Mouse (Mus musculus) heart, embryonic 12.5 days (tissue): ENCODE measurements around the gene Cox7a2. TPM values are rescaled to one million over a fixed set of nuclear protein-coding genes. Genes with fewer than 3 reads are reported as not detected.

Source experiments
- ATAC-seq: fragments of 200-750 bp; cut with Nextera tagmentation; 2 replicates; pipeline ENCODE4 v1.8.0; 2017; ENCODE audit warnings: moderate TSS enrichment, moderate library complexity; ENCODE audit not compliant: insufficient number of reproducible peaks, low FRiP score
- H3K27ac ChIP-seq: fragments of 300-500 bp; sonication (generic); 2 replicates; pipeline ENCODE4 v1.5.1; 2016; ENCODE audit warnings: mild to moderate bottlenecking, moderate library complexity; ENCODE audit not compliant: poor library complexity, severe bottlenecking
- H3K27me3 ChIP-seq: fragments of 300-500 bp; sonication (generic); replicated peaks from 2 replicates; pipeline ENCODE4 v1.6.1; 2016; ENCODE audit warnings: mild to moderate bottlenecking, moderate library complexity
- H3K36me3 ChIP-seq: fragments of 300-500 bp; sonication (generic); 2 replicates; pipeline ENCODE4 v1.6.1; 2016; ENCODE audit warnings: mild to moderate bottlenecking, moderate library complexity
- H3K4me1 ChIP-seq: fragments of 300-500 bp; sonication (generic); replicated peaks from 2 replicates; pipeline ENCODE4 v1.6.1; 2016; ENCODE audit warnings: mild to moderate bottlenecking
- H3K4me2 ChIP-seq: fragments of 300-500 bp; sonication (generic); 2 replicates; pipeline ENCODE4 v1.6.1; 2016; ENCODE audit warnings: mild to moderate bottlenecking, moderate library complexity
- H3K4me3 ChIP-seq: fragments of 300-500 bp; sonication (generic); 2 replicates; pipeline ENCODE4 v1.5.1; 2016; ENCODE audit warnings: mild to moderate bottlenecking
- H3K9ac ChIP-seq: fragments of 300-500 bp; sonication (generic); 2 replicates; pipeline ENCODE4 v1.6.1; 2016; ENCODE audit warnings: mild to moderate bottlenecking, moderate library complexity
- H3K9me3 ChIP-seq: fragments of 300-500 bp; sonication (generic); replicated peaks from 2 replicates; pipeline ENCODE4 v1.6.1; 2016; ENCODE audit warnings: mild to moderate bottlenecking, moderate library complexity
- WGBS: fragments of 180-500 bp; shearing (Covaris S2); methylation state at CpG from one replicate; pipeline ENCODE4 v1.1.7; 2016; 5-methylcytosine and 5-hydroxymethylcytosine counted together
- polyA plus RNA-seq: library from polyadenylated mRNA; unstranded; fragments of >200 nt; fragmentation: Nextera tagmentation; extraction: Ambion mirVana; gene quantifications from 2 replicates; pipeline ENCODE4 v1.2.1, GENCODE M21; 2016

The Cox7a2 gene
- polyA plus RNA-seq = 1,256 and 1,264 TPM in 2 replicates

DNA sequence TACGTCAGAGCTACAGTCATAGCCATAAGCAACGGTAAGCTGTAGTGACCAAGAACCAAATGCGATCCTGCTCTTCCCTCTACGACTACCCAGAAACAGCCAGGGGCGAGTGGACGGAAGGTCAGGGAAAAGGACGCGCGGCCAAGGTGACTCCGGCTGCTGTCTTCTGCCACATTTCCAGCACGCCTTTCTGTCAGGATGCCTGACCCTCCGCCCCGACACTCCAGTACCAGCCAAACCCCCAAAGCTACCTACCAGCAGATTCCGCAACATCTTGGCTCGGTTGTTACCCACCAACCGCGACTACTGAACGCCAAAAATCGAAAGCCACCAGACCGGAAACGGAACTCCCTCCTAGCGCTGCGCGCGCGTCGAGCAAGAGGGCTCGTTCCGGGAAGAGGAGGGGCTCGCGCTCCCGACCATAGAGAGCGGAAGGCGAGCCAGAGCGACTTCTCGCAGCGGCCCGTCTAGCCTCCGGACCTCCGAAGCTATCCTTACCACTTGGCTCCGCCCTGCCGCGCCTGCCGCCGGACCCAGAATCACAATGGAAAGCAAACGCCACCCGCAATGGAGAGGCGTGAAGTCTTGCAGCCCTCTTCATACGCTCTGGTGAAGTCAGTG lies at the start of gene Cox7a2:
Gene Cox7a2 (minus strand): TSS at position 494 of the 621 bp plus-strand sequence.
- ATAC-seq = peak; percentile 99
- WGBS = under 1% methylated on average over 49 of the region's 49 CpGs

DNA sequence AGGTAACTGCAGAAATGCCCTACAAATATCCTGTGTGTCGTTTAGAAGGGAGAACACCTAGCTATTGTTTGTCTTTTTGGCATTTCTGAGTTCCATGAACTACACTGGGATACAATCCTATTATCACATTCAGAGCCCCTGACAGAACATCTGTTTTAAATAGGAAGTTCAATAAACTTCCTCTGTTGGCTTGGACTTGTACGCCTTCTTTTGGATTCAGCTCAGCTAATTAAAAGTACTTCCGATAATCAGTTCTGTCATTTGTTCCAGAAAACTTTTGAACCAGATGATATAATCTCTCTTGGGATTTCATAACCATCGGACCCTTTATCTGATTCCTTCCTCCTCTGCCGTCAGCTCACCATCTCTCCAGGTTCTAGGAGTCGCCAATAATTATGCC lies 49.7 kb upstream of the Cox7a2 start:
- peaks cover 9% of the 10 kb centered on the region for H3K4me1 ChIP-seq
- no peak overlapping the region for H3K4me3 ChIP-seq
- no peaks in the 10 kb centered on the region for H3K27me3 ChIP-seq
- H3K9ac ChIP-seq = no peak overlapping the region
- H3K36me3 ChIP-seq = peaks cover 9% of the 10 kb centered on the region
- H3K4me2 ChIP-seq = no peak overlapping the region
- 73% methylated on average over 6 of the region's 6 CpGs for WGBS
- no peak for ATAC-seq
- H3K27ac ChIP-seq = no peak overlapping the region
- H3K9me3 ChIP-seq = no peaks in the 10 kb centered on the region

More for the DNA sequence above, at the start of gene Cox7a2:
- Histone ChIP-seq H3K27me3 (no peaks in the 10 kb centered on the region), H3K4me2 (peak within 1 kb of the TSS; percentile 84), H3K9ac (peak within 1 kb of the TSS; percentile 82), H3K4me1 (peaks cover 9% of the 10 kb centered on the region), H3K36me3 (peaks cover 19% of the 10 kb centered on the region), H3K9me3 (no peaks in the 10 kb centered on the region), H3K4me3 (peak within 1 kb of the TSS; percentile 96), H3K27ac (peak within 1 kb of the TSS; percentile 89)

DNA sequence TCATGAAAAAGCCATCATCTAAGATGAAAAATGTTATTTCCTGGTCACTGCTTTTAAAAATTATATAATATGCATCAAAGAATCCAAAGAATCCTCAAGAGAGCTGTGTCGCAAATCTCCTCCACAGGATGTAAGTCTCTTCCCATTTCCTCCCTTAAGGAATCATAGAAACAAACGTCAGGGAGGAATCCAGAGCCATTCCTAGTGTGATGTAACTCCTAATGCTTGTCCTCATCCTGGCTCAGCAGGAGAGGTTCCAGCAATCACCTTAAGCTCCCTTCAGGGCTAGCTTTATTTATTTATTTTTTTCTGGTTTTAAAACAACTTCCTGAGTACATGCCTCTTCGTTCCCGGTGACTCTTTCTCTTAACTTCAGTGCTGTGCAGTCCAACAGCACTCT lies 47.5 kb upstream of the Cox7a2 start:
- Histone ChIP-seq H3K9me3 (no peaks in the 10 kb centered on the region), H3K4me3 (no peak overlapping the region), H3K27me3 (no peaks in the 10 kb centered on the region), H3K9ac (no peak overlapping the region), H3K27ac (no peak overlapping the region), H3K36me3 (no peaks in the 10 kb centered on the region), H3K4me2 (no peak overlapping the region), H3K4me1 (peaks cover 9% of the 10 kb centered on the region)
- ATAC-seq = no peak
- WGBS = 39% methylated on average over 4 of the region's 4 CpGs

DNA sequence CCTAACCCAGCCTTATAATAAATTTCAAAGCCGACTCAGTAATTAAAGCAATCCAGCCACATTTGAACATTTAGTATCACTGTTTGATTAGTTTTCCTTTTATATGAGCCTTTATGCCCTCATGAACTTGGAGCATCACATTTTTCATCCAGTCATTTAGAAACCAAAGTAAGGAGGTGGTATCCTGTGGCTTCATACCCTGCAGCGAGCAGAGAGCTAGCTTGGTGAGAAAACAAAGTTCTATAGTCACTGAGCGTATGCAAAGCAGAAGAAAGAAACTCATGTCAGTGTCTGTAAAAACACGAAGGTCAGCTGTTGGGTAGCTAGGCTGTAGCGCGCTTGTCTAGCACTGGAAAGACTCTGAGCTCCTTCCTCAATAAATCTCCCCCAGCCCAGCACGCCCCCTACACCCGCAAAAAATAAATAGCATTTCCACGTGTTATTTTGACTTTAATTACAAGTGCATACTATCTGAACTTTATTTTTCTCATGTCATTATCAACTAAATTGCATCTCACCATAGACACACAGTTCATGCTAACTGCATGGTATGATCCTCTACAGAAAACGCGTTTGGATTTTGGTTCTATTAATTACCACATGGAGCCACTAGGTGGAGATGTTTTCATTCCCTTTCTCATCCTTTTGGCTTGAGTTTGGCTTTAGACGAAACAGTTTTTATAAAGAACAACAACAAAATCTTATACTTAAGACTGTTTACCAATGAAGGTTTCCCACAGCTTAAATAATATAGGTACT lies 46.8 kb upstream of the Cox7a2 start:
- H3K9ac ChIP-seq = no peak overlapping the region
- WGBS = 45% methylated on average over 12 of the region's 12 CpGs
- H3K4me2 ChIP-seq = no peak overlapping the region
- no peak overlapping the region for H3K27ac ChIP-seq
- no peak for ATAC-seq
- H3K4me1 ChIP-seq = peaks cover 9% of the 10 kb centered on the region
- H3K4me3 ChIP-seq = no peak overlapping the region
- no peaks in the 10 kb centered on the region for H3K27me3 ChIP-seq
- no peaks in the 10 kb centered on the region for H3K36me3 ChIP-seq
- no peaks in the 10 kb centered on the region for H3K9me3 ChIP-seq

DNA sequence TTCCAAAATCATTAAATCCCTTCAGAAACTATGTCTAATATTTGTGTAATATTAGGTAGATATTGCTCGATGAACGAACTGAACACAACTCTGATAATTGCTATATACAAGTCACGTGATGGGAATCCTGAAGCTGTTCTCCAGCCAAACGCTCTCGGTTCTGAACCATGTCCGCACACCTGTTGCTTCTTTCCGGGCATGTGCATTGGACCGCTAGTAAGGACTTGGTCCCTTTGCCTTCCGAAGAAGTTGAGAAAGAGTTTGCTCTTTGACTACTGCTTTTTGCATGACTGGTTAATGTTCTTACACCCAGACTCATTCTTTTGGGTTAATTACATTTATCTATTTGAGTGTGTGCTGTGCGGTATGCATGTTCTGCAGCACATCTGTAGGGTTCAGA lies 45.7 kb upstream of the Cox7a2 start:
- peaks cover 9% of the 10 kb centered on the region for H3K4me1 ChIP-seq
- no peak overlapping the region for H3K4me3 ChIP-seq
- no peaks in the 10 kb centered on the region for H3K9me3 ChIP-seq
- no peak overlapping the region for H3K27ac ChIP-seq
- no peak overlapping the region for H3K4me2 ChIP-seq
- ATAC-seq = no peak
- no peaks in the 10 kb centered on the region for H3K36me3 ChIP-seq
- no peak overlapping the region for H3K9ac ChIP-seq
- no peaks in the 10 kb centered on the region for H3K27me3 ChIP-seq
- WGBS = 87% methylated on average over 10 of the region's 10 CpGs

DNA sequence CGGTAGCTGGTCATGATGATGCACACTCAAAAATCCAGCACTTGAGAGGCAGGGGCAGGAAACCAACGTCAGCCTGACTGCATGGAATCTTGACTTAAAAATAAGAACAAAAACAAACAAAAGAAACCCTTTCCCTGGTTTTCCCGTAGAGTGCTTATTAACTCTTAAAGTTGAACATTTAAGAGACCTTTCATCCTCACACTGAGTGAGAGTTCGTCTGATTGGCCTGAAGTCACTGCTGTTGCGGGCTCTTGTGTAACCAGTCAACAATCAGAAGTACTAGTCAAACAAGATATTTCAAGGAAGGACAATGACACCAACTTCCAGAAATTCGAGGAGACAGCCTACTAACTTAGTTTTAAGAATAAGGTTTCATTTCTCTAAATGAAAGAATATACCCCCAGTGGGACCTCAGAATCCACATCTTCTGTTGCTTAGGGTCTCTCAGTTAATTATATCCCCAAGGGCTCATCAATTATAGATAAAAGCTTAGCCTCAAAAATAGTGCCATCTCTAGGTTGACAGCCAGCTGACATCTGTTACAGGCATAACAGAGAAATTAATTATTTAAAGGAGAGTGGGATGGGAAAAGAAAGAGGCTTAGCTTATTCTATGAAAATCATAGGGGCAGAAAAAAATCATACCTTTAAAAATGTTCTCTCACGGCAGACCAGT lies 36.9 kb upstream of the Cox7a2 start:
- no peaks in the 10 kb centered on the region for H3K9me3 ChIP-seq
- H3K9ac ChIP-seq = no peak overlapping the region
- WGBS = 66% methylated on average over 7 of the region's 7 CpGs
- no peak overlapping the region for H3K4me2 ChIP-seq
- no peaks in the 10 kb centered on the region for H3K36me3 ChIP-seq
- ATAC-seq = no peak
- H3K4me1 ChIP-seq = 0 out of 2 replicates have a peak, but pooled peaks cover 2% of the 10 kb centered on the region
- H3K4me3 ChIP-seq = no peak overlapping the region
- no peak overlapping the region for H3K27ac ChIP-seq
- no peaks in the 10 kb centered on the region for H3K27me3 ChIP-seq

DNA sequence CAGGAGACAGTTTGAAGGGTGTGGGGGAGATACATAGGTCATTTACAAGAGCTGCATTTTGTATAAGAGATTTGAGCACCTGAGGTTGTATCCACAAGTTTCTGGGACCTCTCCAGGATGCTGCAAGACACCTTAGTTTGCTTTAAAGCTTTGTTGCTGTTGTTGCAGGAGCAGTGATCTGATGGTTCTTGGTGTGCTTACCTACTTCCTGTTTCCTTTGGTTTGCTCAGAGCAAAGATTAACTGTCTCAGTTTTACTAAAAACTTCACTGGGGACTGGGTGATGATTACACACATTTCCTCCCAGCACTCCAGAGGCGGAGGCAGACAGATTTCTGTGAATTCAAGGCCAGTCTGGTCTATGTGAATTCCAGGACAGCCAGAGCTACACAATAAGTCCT lies 35.4 kb upstream of the Cox7a2 start:
- Histone ChIP-seq H3K9me3 (no peaks in the 10 kb centered on the region), H3K27me3 (no peaks in the 10 kb centered on the region), H3K4me3 (no peak overlapping the region), H3K4me1 (0 out of 2 replicates have a peak, but pooled peaks cover 5% of the 10 kb centered on the region), H3K36me3 (no peaks in the 10 kb centered on the region), H3K4me2 (no peak overlapping the region), H3K9ac (no peak overlapping the region), H3K27ac (no peak overlapping the region)
- WGBS = 57% methylated on average over 1 of the region's 1 CpGs
- no peak for ATAC-seq

DNA sequence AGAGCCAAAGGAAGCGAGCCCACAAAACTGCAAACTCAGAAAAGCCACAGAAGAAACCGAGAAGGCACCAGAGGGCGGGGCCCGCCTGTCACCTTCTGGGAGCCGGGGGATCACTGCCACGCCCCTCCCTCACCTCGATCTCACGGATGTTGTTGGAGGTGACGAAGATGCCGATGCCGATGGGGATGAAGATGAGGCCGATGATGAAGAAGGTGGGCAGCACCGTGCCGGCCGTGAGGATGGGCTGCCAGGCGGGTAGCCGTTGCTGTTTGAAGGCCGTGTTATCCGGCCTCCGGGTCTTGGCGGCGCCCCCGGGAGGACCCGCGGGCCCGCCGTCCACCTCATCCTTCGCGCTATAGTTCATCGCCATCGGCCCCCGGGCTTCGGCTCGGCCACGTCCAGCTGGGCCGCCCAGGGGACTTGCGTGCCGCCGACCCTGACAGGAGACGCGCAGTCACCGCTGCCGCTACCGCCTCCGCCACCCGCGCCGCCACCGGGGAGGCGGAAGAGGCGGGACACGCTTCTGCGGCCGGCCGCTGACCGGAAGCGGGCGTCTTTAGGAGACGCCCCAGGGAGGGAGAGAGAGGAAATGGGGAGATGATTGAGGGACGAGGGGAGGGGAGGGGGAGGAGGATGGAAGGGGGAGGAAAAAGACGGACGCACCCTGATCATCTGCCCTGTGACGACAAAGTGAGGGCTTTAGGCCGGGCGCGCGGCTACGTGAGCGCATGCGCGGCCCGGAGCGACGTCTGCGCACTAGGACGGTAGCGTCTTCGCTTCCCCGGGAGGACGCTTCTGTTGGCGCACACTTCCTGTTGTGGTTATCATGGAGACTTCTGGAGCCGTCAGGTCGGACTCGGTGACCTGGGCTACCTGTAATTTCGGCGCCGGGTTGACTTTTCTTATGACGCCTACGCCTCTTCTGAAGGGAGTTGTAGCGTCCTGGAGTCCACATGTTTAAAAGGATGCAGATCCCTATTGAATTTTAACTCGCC lies 33.5 kb upstream of the Cox7a2 start, which contains the start of gene Tmem30a:
Gene Tmem30a (minus strand): TSS at position 667 of the 995 bp plus-strand sequence.
- peak within 1 kb of the TSS; percentile 94 for H3K9ac ChIP-seq
- H3K4me1 ChIP-seq = 0 out of 2 replicates have a peak, but pooled peaks cover 9% of the 10 kb centered on the region

DNA sequence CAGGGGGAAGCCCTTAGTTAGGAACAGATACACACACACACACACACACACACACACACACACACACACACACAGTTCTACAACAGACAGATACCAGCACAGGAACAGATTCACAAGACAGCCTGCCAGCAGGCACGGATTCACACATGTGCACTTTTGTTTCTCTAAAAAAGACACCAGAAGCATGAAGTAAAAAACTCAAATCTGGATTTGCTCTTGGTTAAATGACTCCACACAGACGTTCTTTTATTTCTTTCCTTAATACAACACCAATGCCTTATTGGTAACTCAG lies 26.1 kb upstream of the Cox7a2 start:
- Histone ChIP-seq H3K4me3 (no peak overlapping the region), H3K27me3 (no peaks in the 10 kb centered on the region), H3K9ac (no peak overlapping the region), H3K27ac (no peak overlapping the region), H3K4me1 (0 out of 2 replicates have a peak, but pooled peaks cover 7% of the 10 kb centered on the region), H3K9me3 (no peaks in the 10 kb centered on the region), H3K4me2 (no peak overlapping the region), H3K36me3 (no peaks in the 10 kb centered on the region)
- 71% methylated on average over 2 of the region's 2 CpGs for WGBS
- ATAC-seq = no peak

More for the DNA sequence above, 33.5 kb upstream of the Cox7a2 start, which contains the start of gene Tmem30a:
- ATAC-seq = peak; percentile 95
- Histone ChIP-seq H3K9me3 (no peaks in the 10 kb centered on the region), H3K36me3 (no peaks in the 10 kb centered on the region), H3K4me2 (peak within 1 kb of the TSS; percentile 80), H3K27ac (peak within 1 kb of the TSS; percentile 90), H3K27me3 (no peaks in the 10 kb centered on the region), H3K4me3 (peak within 1 kb of the TSS; percentile 93)
- under 1% methylated on average over 90 of the region's 91 CpGs for WGBS

DNA sequence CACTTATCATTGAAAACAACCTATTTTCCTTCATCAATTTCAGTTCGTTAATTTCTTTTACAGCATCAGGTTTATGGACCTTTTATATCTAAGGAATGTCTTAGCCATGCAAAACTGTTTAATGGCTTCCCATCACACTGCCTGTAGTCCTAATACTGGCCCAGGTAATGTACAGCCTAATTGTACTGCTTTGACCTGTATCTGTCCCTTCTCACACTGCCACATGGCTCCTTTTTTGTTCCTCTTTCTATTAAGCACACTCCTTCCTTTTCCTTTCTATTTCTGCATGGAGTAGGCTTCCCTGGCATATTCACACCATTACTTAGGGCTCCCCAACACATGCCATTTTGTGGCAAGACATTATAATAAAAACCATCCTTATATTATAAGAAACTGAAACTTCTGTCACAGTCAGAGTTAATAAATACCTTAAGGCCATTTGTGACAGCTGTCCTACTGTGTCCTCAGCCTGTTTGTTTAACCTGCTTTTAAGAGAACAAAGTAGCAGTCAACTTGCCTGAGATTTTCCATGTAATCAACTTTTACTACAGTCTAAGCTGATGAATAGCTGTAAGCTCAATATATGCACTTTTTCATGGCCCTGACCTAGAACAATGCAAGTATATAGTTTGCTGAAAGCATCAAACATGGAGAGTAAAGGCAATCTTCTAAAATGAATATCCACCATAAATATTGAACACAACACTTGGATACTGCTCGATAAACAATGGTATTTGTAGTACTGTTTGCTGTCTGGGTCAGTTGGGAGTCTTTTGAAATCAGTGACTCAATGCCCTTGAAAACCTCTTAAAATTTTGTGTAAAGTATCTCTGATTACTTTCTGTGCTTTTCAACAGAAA lies 25.5 kb upstream of the Cox7a2 start:
- Histone ChIP-seq H3K9me3 (no peaks in the 10 kb centered on the region), H3K4me1 (0 out of 2 replicates have a peak, but pooled peaks cover 5% of the 10 kb centered on the region), H3K9ac (no peak overlapping the region), H3K36me3 (no peaks in the 10 kb centered on the region), H3K27me3 (no peaks in the 10 kb centered on the region), H3K27ac (no peak overlapping the region), H3K4me3 (no peak overlapping the region), H3K4me2 (no peak overlapping the region)
- 88% methylated on average over 2 of the region's 2 CpGs for WGBS
- no peak for ATAC-seq
